Mouse (Mus musculus) embryonic facial prominence, embryonic 12.5 days (tissue): ENCODE results near the gene Lmntd1. TPM values are rescaled to one million over a fixed set of nuclear protein-coding genes. Genes with fewer than 3 reads are reported as not detected.
A peak's percentile ranks its signal among the peaks of the same experiment; 100 is the strongest.

Source experiments
- ATAC-seq: fragments of 200-750 bp; cut with Nextera tagmentation; 2 replicates; pipeline ENCODE4 v1.8.0; 2017; ENCODE audit not compliant: insufficient number of reproducible peaks, insufficient read depth, low FRiP score, low TSS enrichment
- H3K27ac ChIP-seq: fragments of 300-500 bp; sonication (generic); 2 replicates; pipeline ENCODE4 v1.5.1; 2016; ENCODE audit warnings: mild to moderate bottlenecking
- H3K27me3 ChIP-seq: fragments of 300-500 bp; sonication (generic); 2 replicates; pipeline ENCODE4 v1.6.1; 2016; ENCODE audit warnings: mild to moderate bottlenecking, moderate library complexity
- H3K36me3 ChIP-seq: fragments of 300-500 bp; sonication (generic); 2 replicates; pipeline ENCODE4 v1.6.1; 2016; ENCODE audit warnings: mild to moderate bottlenecking
- H3K4me1 ChIP-seq: fragments of 300-500 bp; sonication (generic); 2 replicates; pipeline ENCODE4 v1.6.1; 2016
- H3K4me2 ChIP-seq: fragments of 300-500 bp; sonication (generic); replicated peaks from 2 replicates; pipeline ENCODE4 v1.6.1; 2016; ENCODE audit warnings: mild to moderate bottlenecking, moderate library complexity
- H3K4me3 ChIP-seq: fragments of 300-500 bp; sonication (generic); 2 replicates; pipeline ENCODE4 v1.5.1; 2016; ENCODE audit warnings: mild to moderate bottlenecking
- H3K9ac ChIP-seq: fragments of 300-500 bp; sonication (generic); 2 replicates; pipeline ENCODE4 v1.6.1; 2016; ENCODE audit warnings: mild to moderate bottlenecking, moderate library complexity
- H3K9me3 ChIP-seq: fragments of 300-500 bp; sonication (generic); 2 replicates; pipeline ENCODE4 v1.6.1; 2016; ENCODE audit warnings: mild to moderate bottlenecking, moderate library complexity
- WGBS: fragments of 180-500 bp; shearing (Covaris S2); methylation state at CpG from one replicate; pipeline ENCODE4 v1.1.7; 2016; 5-methylcytosine and 5-hydroxymethylcytosine counted together
- polyA plus RNA-seq: library from polyadenylated mRNA; unstranded; fragments of >200 nt; fragmentation: Nextera tagmentation; extraction: Ambion mirVana; gene quantifications from 2 replicates; pipeline ENCODE4 v1.2.1, GENCODE M21; 2016

Lmntd1 gene
- polyA plus RNA-seq, 1 experiment from 2014 or later: 0.19 TPM

GRCm38 (mm10) chr6:145552817-145553216 is 61.3 kb downstream of the Lmntd1 start:
- Histone ChIP-seq H3K4me2 (no peak overlapping the region), H3K27ac (no peak overlapping the region)
- WGBS: 97% methylated on average over 3 of the region's 3 CpGs

GRCm38 (mm10) chr6:145550993-145551392 is 63.1 kb downstream of the Lmntd1 start:
- H3K9me3 ChIP-seq: no peaks in the 10 kb centered on the region
- 74% methylated on average over 5 of the region's 5 CpGs for WGBS
- no peaks in the 10 kb centered on the region; the same call in 1 of the 2 replicates for H3K27me3 ChIP-seq
- H3K36me3 ChIP-seq: no peaks in the 10 kb centered on the region
- no peak overlapping the region for H3K4me3 ChIP-seq
- no peak for ATAC-seq
- no peak overlapping the region for H3K9ac ChIP-seq
- no peak overlapping the region for H3K4me2 ChIP-seq
- H3K27ac ChIP-seq: no peak overlapping the region
- no peaks in the 10 kb centered on the region for H3K4me1 ChIP-seq

More at GRCm38 (mm10) chr6:145552817-145553216, 61.3 kb downstream of the Lmntd1 start:
- ATAC-seq: no peak
- no peaks in the 10 kb centered on the region for H3K36me3 ChIP-seq
- no peaks in the 10 kb centered on the region for H3K9me3 ChIP-seq
- H3K4me1 ChIP-seq: no peaks in the 10 kb centered on the region
- H3K9ac ChIP-seq: no peak overlapping the region
- no peaks in the 10 kb centered on the region; the same call in 1 of the 2 replicates for H3K27me3 ChIP-seq
- no peak overlapping the region for H3K4me3 ChIP-seq

GRCm38 (mm10) chr6:145545927-145546641 is 68.0 kb downstream of the Lmntd1 start:
- H3K27me3 ChIP-seq: no peaks in the 10 kb centered on the region
- no peak overlapping the region for H3K4me2 ChIP-seq
- ATAC-seq: 0 out of 2 replicates have a peak, but pooled peaks have one; percentile 72
- H3K36me3 ChIP-seq: no peaks in the 10 kb centered on the region
- no peak overlapping the region for H3K27ac ChIP-seq
- H3K9me3 ChIP-seq: peaks cover 6% of the 10 kb centered on the region
- no peak overlapping the region for H3K9ac ChIP-seq
- 31% methylated on average over 13 of the region's 13 CpGs for WGBS
- no peaks in the 10 kb centered on the region for H3K4me1 ChIP-seq
- H3K4me3 ChIP-seq: no peak overlapping the region

GRCm38 (mm10) chr6:145544838-145545237 is 69.3 kb downstream of the Lmntd1 start:
- 93% methylated on average over 2 of the region's 2 CpGs for WGBS
- Histone ChIP-seq H3K4me1 (no peaks in the 10 kb centered on the region), H3K4me3 (no peak overlapping the region), H3K9ac (no peak overlapping the region), H3K4me2 (no peak overlapping the region), H3K9me3 (peaks cover 6% of the 10 kb centered on the region), H3K27ac (no peak overlapping the region), H3K27me3 (no peaks in the 10 kb centered on the region), H3K36me3 (no peaks in the 10 kb centered on the region)
- ATAC-seq: no peak

GRCm38 (mm10) chr6:145544304-145544703 is 69.8 kb downstream of the Lmntd1 start:
- no peak overlapping the region for H3K27ac ChIP-seq
- no peak overlapping the region for H3K4me3 ChIP-seq
- H3K27me3 ChIP-seq: no peaks in the 10 kb centered on the region
- H3K4me1 ChIP-seq: 0 out of 2 replicates have a peak, but pooled peaks cover 3% of the 10 kb centered on the region
- H3K36me3 ChIP-seq: no peaks in the 10 kb centered on the region
- WGBS: 83% methylated on average over 12 of the region's 12 CpGs
- H3K4me2 ChIP-seq: no peak overlapping the region
- peaks cover 6% of the 10 kb centered on the region for H3K9me3 ChIP-seq
- ATAC-seq: no peak
- H3K9ac ChIP-seq: no peak overlapping the region

- Histone ChIP-seq H3K4me2 (no peak overlapping the region), H3K4me3 (no peak overlapping the region), H3K36me3 (no peaks in the 10 kb centered on the region), H3K27me3 (no peaks in the 10 kb centered on the region), H3K27ac (no peak overlapping the region), H3K9ac (0 out of 2 replicates have a peak overlapping the region, but pooled peaks have one; percentile 0), H3K9me3 (peaks cover 6% of the 10 kb centered on the region), H3K4me1 (0 out of 2 replicates have a peak, but pooled peaks cover 11% of the 10 kb centered on the region)
- no peak for ATAC-seq
- 27% methylated on average over 6 of the region's 6 CpGs for WGBS
Measured at GRCm38 (mm10) chr6:145539568-145539859, 74.6 kb downstream of the Lmntd1 start.

GRCm38 (mm10) chr6:145538787-145539567 is 75.1 kb downstream of the Lmntd1 start:
- WGBS: 37% methylated on average over 11 of the region's 11 CpGs
- H3K27ac ChIP-seq: no peak overlapping the region
- H3K36me3 ChIP-seq: no peaks in the 10 kb centered on the region
- H3K4me2 ChIP-seq: no peak overlapping the region
- ATAC-seq: no peak
- 0 out of 2 replicates have a peak overlapping the region, but pooled peaks have one; percentile 0 for H3K9ac ChIP-seq
- H3K9me3 ChIP-seq: peaks cover 6% of the 10 kb centered on the region
- H3K27me3 ChIP-seq: no peaks in the 10 kb centered on the region
- H3K4me3 ChIP-seq: no peak overlapping the region
- H3K4me1 ChIP-seq: 0 out of 2 replicates have a peak, but pooled peaks cover 11% of the 10 kb centered on the region

- H3K9ac ChIP-seq: no peak overlapping the region
- H3K27ac ChIP-seq: no peak overlapping the region
- no peaks in the 10 kb centered on the region for H3K27me3 ChIP-seq
- no peaks in the 10 kb centered on the region for H3K36me3 ChIP-seq
- WGBS: 63% methylated on average over 3 of the region's 3 CpGs
- no peak overlapping the region for H3K4me2 ChIP-seq
- no peaks in the 10 kb centered on the region for H3K9me3 ChIP-seq
- no peaks in the 10 kb centered on the region for H3K4me1 ChIP-seq
- ATAC-seq: no peak
- no peak overlapping the region for H3K4me3 ChIP-seq
Measured at GRCm38 (mm10) chr6:145530464-145530863, 83.7 kb downstream of the Lmntd1 start.

GRCm38 (mm10) chr6:145523337-145523736 is 90.8 kb downstream of the Lmntd1 start:
- Histone ChIP-seq H3K4me3 (no peak overlapping the region), H3K4me2 (no peak overlapping the region), H3K36me3 (no peaks in the 10 kb centered on the region), H3K9ac (no peak overlapping the region), H3K27ac (no peak overlapping the region), H3K4me1 (peaks cover 3% of the 10 kb centered on the region; the same call in 1 of the 2 replicates), H3K9me3 (0 out of 2 replicates have a peak, but pooled peaks cover 5% of the 10 kb centered on the region), H3K27me3 (no peaks in the 10 kb centered on the region)
- WGBS: 94% methylated on average over 9 of the region's 9 CpGs
- no peak for ATAC-seq

GRCm38 (mm10) chr6:145522617-145523016 is 91.5 kb downstream of the Lmntd1 start:
- ATAC-seq: no peak
- 0 out of 2 replicates have a peak, but pooled peaks cover 5% of the 10 kb centered on the region for H3K9me3 ChIP-seq
- no peaks in the 10 kb centered on the region for H3K27me3 ChIP-seq
- H3K27ac ChIP-seq: no peak overlapping the region
- peaks cover 3% of the 10 kb centered on the region; the same call in 1 of the 2 replicates for H3K4me1 ChIP-seq
- H3K36me3 ChIP-seq: no peaks in the 10 kb centered on the region
- no peak overlapping the region for H3K4me2 ChIP-seq
- no peak overlapping the region for H3K4me3 ChIP-seq
- 86% methylated on average over 12 of the region's 12 CpGs for WGBS
- H3K9ac ChIP-seq: no peak overlapping the region

GRCm38 (mm10) chr6:145517002-145517401 is 97.1 kb downstream of the Lmntd1 start:
- no peak overlapping the region for H3K4me2 ChIP-seq
- no peaks in the 10 kb centered on the region for H3K36me3 ChIP-seq
- H3K9ac ChIP-seq: no peak overlapping the region
- WGBS: 44% methylated on average over 10 of the region's 10 CpGs
- no peak overlapping the region for H3K4me3 ChIP-seq
- H3K4me1 ChIP-seq: peaks cover 12% of the 10 kb centered on the region
- H3K27me3 ChIP-seq: no peaks in the 10 kb centered on the region
- H3K9me3 ChIP-seq: 0 out of 2 replicates have a peak, but pooled peaks cover 5% of the 10 kb centered on the region
- H3K27ac ChIP-seq: no peak overlapping the region
- ATAC-seq: no peak
